Mouse (Mus musculus) layer of hippocampus, adult 8-10 months (tissue): ENCODE data around the gene Amz2. TPM values are rescaled to one million over a fixed set of nuclear protein-coding genes. Genes with fewer than 3 reads are reported as not detected.

Experiments used
- DNase-seq, 2 experiments: peaks; one replicate each; pipeline ENCODE4 v3.0.0; 2022; ENCODE audit warnings: low spot score in 2 of 2
- total RNA-seq, 4 experiments: library from RNA; stranded (reverse); gene quantifications; 2 replicates each; pipeline ENCODE4 v1.2.4; 2022

Gene Amz2
- 10 to 100 TPM; 48.6 to 68.6 (median 55.6) TPM for total RNA-seq

DNA sequence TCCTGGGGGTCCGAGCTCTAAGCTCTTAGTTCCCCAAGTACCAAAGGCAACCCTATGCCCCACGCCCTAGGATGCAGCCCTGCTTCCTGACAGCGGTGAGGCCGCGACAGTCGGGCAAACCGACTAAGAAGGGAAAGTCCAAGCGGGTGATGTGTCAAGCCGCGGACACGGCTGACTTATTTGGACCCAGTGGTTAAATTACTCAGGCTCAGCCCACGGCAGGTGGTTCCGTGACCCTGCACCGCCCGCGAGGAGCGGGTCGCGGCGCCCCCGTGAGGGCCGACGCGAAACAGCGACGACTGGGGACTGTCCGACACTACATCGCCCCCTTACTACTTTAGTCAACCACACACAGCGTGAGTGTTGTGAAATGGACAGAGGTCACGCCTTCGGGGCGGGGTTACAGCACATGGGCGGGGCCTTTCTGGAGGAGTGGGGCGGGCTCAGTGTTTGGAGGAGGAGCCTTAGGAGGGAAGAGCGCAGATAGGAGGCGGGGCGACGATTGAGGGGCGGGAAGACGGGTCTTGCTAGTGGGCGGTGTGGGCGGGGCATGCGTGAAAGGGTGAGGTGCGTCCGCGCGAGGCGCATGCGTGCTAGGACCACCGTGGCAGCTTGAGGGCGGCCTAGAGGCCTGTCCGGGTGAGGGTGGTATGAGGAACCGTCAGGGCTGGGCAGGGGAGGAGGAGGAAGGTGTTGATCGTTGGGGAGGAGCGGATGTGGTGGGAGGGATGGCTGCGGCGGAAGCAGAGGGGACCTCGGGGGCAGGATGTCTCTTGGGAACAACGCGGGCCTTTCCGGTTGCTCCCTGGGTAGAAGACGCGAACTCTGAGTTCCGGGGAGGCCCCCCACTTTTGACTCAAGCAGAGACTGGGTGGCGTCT, at the start of gene Amz2:
Amz2 (plus strand) TSS at position 555 of the 880 bp plus-strand sequence.
- DNase-seq: peak; percentile 97 to 98

DNA sequence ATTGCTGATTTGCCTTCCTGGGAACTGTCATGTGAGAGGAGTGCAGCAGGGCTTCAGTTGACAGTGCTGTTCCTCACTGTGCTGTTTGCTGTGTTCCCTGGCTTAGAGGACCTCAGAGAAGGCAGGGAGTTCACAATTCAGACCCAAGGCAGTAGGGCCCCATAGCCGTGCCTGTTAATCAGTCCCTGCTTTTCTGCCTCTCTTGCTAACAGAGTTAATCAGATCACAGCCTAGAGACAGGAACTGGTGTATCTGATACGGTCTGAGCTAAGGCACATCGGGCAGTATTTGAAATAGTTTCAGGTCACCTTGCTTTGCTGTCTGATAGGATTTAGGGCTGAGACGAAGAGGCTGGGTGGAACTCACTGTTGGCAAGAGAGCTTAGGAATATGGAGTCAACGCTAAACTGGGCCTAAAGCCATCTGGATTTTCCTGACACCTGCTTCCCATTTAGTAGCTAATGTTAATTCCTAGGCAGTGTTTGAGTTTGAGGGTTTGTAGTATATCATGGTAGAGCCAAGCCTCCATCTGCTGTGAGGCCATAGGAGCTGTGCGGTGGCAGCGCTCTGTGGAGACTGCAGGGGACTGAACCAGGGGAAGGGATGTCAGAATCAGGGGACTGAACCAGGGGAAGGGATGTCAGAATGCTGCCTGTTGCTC, 49.1 kb upstream of the Amz2 start:
- DNase-seq: peak in 1 of 2 experiments; percentile 27

DNA sequence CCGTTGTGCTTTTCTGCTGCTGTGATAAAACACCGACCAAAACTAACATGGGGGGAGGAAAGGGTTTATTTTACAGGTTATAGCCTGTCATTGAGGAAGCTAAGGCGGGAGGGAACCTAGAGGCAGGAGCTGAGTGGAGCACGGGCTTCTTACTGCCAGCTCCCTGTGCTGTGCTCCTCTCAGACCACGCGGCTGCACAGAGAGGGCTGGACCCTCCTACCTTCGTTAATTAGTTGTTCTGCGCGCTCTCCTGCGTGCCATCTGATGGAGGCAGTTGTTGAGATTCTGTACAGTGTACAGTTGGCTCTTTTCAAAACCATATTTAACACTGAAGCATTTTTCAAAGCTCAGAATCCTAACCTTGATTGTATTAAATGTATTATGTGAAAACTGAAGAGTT, 48.3 kb upstream of the Amz2 start:
- no peak for DNase-seq

DNA sequence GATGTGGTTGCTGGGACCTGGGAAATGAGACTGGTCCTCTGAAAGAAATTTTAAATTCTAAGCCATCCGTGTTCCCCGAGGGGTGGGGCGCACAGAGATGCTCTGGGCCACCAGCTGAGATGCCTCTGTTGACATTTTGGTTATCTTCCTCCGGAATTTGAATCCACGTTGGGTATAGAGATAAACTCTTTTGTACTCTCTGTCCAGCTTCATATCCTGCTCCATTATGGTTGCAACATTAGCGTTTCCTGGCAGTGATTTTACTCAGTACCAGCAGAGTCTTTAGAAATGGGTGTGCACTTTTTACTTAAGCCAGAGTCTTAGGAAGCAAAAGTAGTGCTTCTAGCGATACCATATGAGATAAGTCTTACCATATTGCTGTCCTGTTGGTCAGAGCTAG, 47.7 kb upstream of the Amz2 start:
- DNase-seq: no peak

DNA sequence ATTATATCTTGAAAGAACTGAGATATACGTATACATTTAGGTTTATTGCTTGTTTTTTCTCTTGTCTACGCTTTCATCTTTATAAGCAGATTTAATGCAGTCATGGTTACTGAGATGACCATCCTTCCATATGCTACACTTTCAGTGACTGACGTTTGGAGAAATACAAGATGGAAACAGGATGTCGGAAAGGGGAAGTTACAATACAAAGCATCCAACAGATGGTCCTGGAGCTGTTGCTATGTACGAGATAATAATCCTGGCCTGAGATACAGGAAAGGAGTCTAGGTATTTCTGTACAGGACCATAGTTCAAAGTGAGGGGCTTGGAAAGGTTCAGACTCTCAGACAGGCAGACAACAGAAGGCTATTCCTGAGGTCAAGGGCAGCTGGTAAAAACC, 45.1 kb upstream of the Amz2 start:
- no peak for DNase-seq

DNA sequence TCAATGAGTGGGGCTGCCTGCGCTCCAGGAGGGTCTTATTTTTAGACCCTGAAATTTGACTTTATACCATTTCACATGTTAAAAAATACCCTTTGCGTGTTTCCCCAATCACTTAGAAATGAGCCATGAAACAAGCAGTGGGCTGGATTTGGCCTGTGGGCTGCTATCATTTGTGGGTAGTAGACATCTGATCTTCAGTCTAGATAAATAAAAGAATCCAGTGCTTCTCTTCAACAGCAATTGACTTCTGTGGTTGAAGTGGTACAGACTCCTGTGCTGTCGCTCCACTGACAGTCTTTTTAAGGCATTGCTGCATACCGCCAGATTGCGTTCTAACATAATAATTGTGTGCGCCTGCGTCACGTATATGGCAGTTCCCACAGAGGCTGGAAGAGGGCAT, 40.5 kb upstream of the Amz2 start:
- no peak for DNase-seq

DNA sequence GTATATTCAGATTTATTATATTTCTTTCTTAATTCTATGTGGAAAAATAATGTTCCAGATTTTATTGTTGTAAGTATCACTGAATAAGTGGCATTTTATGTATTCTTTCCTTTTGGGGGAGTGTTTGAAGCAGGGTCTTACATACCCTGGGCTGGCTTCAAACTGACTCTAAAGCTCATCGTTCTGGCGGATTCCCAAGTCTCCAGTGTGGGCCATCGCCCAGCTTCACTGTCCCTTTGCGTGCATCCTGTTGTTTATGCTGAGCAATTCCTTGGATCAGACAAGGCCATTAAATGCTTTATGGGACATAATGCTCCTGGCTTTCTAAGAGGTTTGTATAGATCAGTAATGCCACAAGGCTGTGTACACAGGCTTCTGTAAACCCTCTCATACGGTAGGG, 36.7 kb upstream of the Amz2 start:
- DNase-seq: no peak

DNA sequence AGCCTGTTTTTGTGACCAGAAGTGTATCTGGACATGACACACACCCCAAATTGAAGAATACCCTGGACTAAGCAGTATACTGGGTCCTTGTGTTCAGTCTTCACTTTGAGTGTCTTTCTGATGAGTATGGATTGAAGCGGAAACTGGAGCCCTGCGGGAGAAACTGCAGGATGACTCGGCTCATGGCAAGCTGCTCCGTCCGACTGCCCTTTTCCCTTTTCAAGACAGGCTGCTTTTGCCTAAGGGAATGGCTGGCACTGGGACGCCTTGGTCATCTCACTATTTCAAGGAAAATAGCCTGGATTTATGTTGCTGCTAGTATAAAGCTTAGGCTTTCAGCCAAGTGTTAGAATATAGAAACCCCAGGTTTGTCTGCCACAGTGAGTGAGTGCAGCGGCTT, 34.5 kb upstream of the Amz2 start:
- no peak for DNase-seq

DNA sequence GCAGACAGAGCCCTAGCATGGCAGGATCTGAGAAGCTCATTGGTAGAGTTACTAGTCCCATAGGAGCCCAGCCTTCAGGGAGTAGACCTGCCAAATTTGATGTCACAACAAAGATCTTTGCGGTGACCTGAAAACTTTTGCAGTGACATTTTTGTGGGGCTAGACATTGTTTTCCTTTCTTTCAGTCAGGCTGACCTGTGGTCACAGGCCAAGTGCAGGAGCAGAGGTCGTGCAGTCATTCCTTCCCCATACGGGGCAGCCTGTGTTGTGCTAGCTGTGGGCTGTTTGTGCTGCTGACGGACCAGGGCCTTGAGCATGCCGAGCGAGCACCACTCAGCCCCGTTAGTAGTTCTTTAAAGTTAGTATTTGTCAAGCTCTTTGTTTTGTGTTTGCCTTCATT, 34.0 kb upstream of the Amz2 start:
- no peak for DNase-seq

DNA sequence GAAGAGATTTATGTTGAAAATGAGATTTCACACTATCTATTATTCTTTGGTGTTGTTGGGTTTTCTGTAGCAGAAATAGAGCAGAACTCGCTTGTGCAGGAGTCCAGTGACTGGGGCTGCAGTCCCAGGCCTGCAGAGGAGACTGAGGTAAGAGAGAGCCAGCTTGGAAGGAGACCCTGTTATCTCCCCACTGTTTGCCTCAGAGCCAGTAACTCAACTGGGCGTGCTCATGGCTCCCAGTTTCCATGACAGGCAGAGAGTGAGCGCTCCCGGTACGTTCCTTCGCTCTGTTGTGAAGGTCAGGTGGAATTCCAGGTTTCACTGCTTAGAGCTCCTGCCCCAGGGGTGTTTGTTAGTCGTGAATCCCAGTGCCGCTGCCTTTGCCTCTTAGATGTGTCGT, 33.1 kb upstream of the Amz2 start:
- DNase-seq: no peak

DNA sequence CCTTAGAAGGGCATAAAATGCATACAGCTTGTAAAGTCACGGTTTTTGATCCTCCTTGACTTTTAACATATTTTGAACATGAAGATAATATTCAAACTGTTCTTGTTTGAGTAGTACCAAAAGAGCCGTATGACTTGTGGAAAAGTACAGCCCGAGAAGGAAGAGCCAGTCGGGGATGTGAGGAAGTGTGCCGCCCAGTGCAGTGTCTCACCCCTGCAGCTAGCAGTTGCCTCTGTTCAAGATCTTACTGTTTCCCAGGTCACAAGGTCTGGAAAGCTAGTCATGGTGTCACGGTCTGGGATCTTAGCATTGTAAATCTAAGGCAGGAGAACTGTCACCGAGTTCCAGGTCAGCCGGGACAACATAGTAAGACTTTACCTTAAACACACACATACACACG, 31.0 kb upstream of the Amz2 start:
- DNase-seq: no peak

DNA sequence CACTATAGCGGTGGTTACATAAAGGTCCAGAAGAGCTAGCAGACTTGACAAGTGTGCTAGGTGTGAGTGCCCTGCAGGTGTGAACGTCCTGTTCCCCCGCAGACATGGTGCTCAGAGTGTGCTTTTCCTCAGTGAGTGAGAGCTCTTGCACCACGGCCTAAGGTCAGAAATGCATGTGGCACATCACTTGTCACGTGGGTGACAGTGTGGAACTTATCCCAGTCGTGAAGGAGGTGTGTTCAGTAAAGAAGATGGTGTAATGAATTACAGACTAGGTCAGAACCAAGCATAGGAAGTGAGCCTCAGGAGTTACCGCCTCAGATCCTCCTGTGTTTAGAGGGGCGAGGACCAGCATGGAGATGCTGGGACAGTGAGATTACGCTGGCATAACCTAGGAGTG, 30.5 kb upstream of the Amz2 start:
- DNase-seq: no peak

DNA sequence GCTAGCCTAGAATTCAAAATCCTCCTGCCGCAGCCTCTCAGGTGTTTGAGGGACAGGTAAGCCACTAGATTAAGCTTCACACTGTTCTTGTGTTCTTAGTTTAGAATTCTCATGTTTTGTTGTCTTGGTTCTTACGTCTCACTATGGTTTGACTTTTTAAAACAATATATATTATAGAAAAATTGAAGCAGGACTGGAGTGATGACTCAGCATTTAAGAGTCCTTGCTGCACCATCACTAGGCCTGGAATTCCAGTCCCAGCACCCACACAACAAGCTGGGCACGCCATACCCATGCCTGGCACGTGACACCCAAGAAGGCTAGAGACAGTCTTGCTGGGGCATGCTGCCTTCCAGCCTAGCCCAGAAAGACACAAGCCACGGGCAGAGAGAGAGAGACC, 19.3 kb upstream of the Amz2 start:
- DNase-seq: no peak

DNA sequence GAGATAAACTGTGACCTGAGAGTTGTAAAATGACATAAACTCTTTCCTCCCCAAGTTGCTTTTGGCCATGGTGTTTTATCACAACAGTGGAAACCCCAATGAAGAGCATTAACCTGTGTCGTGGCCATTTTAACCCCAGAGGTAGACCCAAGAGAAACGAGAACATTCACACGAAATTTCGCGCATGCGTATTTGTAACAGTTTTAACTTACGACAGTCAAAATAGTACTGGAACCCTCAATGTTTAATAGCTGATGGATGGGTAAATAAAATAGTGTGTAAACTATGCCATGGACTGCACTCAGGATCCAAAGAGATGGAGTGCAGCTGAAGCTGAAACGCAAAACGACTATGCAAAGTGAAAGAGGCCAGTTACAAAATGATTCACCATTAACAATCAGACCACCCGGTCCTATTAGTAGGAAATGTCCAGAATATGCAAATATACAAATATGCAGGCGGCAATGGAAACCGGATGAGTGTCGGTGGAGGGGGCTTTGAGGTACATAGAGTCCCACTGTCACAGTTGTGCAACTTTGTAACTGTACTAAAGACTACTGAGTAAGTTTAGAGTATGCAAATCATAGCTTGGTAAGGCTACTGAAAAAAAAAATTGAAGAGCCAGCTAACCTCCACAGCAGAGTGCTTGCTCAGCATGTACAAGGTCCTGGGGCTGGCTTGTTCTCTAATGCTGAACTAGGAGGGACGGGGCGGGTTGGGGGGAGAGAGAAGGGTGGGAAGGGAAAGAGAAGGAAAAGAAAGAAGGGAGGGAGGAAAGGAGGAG, 15.4 kb upstream of the Amz2 start:
- DNase-seq: no peak

DNA sequence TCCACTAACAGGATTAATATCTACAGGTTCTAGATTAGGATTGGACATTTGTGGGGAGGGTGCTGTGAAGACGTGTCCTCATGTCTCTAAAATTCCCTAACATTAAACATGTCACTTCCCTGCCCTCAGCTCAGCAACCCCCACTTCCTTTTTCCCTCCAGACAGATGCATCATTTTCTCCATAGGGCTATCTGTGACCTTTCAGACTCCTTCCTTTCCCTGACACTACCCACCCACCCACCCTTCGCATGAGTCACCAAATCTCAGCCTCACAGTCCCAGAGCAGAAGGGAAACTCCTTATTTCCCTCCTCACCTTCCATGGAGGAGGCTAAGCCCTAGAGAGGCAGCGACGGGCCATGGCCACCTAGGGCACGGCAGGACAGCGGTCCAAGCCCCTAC, 12.1 kb upstream of the Amz2 start, which contains the start of gene 9930022D16Rik:
9930022D16Rik (plus strand) TSS at position 301 of the 400 bp plus-strand sequence.
- DNase-seq: no peak

DNA sequence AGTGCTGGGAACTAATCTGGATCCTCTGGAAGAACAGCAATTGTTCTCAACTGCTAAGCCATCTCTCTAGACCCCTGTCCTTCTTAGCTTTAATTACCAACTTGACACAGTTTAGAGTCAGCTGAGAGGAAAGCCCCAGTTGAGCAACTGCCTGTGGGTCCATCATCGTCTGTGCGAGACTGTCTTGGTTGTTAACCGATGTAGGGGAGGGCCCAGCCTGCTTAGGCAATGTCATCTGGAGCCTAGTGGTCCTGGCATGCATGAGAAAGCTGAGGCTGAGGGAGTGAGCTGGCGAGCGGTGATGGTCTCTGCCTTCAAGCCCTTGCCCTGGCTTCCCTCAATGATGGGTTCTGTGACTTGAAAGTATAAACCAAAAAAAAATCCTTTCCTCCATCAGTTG, 10.9 kb upstream of the Amz2 start:
- DNase-seq: no peak

DNA sequence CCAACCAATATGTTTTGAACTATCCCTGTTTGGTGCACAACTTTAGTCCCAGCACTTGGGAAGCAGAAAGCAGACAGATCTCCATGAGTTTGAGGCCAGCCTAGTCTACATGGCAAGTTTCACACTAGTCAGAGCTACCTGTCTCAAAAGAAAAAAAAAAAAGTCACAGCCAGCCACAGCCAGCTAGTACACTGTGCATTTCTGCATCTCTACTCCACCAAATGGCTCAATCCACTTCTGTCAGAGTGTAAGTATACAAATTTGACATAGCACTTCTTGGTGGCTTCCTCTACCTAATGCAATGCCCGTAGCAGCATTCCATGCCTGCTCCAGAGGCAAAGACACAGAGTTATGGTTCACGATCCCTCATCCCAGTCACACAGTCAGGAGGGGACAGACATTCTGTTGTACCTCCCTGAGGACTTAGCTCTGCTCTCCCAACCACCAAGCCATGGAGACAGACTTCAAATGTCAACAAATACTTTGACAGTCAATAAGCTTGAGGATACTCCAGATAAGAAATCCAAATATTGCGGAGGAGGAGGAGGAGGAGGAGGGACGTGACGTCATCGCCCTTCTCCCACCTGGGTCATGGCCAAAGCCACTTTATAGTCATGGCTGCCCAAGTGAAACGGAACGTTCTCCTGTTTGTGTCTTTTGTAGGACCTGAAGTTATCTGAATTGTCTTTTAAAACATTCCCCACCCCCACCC, 8.9 kb upstream of the Amz2 start:
- no peak for DNase-seq

DNA sequence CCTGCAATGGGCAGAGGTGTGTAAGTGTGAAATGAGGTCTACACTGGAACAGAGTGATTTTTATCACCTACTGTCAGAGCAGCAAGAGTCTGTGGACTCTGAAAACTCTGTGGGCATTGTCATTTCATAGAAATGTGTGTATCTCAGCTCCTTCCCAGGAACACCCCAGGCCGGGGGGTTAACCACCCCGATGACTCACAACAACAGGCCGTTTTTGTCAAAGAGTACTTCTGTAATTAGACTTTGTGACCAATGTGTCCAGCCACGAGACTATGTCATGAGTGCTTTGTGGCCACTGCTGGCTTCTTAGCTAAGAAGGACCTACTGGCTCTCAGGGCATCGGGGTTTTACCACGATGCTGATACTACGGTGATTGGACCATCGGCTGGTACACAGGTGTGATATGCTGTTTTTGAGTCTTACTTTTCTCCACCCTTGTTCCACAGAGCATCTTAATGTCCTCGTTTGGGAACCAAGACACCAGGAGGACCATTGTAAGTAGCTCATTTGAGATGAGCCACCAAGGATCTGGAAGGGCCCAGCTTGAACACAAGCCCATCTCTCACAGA, 8.2 kb upstream of the Amz2 start:
- no peak for DNase-seq

DNA sequence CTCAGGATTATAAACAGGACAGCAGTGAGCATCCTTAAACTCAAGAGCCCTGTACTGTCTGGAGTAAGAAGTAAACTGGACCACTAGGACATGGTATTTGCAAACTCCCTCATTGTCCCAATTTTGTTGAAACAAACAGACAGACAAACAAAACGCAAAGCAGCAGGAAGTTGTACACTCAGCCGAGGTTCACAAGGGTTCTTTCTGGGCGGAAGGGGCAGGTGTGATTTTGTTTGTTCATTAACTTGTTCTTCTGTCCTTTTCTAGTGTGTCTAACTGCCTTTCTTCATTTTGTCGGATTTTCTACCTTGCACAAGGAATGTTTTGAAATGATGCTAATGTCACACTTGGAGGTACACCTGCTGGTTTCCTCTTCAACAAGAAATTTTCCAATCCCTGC, 6.3 kb upstream of the Amz2 start:
- DNase-seq: no peak

DNA sequence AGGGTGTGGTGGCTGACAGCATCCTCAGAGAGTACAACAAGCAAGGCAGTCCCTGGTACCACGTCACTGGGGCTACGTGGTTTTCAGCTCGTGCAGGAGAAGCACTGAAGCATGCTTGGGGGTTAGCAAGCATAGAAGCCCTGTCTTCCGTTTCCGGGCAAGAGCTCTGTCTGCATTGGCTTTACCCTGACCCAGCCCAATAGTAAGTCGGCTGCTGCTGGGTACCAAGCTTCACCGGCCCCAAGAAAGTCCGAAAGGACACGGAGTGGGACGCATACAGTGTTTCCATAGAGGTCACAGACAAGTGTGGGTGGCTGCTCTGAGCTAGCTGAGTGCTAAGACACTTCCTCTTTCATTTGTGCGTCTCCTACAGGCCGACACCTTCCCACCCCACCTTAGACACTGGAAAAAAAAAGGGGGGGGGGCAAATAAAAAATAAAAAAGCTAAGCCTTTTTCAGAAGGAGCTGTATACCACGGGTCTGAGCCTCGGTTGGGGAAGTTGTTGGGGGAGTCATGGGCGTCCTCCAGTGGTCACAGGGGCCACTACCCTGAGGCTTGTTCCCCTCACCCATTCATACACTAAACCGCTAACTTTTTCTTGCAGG, 5.7 kb upstream of the Amz2 start:
- no peak for DNase-seq

DNA sequence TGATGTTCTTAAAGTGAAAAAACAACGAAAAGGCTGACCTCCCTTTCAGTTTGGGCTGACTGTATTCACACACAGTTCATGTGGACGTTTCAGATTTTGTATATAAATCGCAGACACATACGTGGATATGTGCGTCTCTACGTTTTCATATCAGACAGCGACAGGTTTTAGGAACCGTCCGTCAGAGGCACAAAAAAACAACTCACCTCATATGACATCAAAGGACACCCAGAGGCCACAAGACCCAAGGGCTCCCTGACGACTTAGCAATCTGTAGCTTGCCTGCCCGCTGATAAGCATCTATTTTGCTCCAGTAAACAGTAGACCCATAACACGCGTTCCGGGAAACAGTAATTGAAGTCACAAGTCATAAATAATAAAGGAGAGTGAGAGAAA, 5.2 kb upstream of the Amz2 start:
- no peak for DNase-seq
